Mouse (Mus musculus) neural tube, embryonic 15.5 days (tissue): ENCODE results near the gene Ncor1. TPM values are rescaled to one million over a fixed set of nuclear protein-coding genes. Genes with fewer than 3 reads are reported as not detected.

Source experiments
- ATAC-seq: fragments of 200-750 bp; cut with Nextera tagmentation; 2 replicates; pipeline ENCODE4 v1.8.0; 2017; ENCODE audit warnings: mild to moderate bottlenecking, moderate TSS enrichment, moderate library complexity; ENCODE audit not compliant: low FRiP score
- H3K27ac ChIP-seq: fragments of 300-500 bp; sonication (generic); replicated peaks from 2 replicates; pipeline ENCODE4 v1.5.1; 2015; ENCODE audit warnings: mild to moderate bottlenecking, inconsistent platforms
- H3K27me3 ChIP-seq: fragments of 300-500 bp; sonication (generic); replicated peaks from 2 replicates; pipeline ENCODE4 v1.6.1; 2015; ENCODE audit warnings: inconsistent platforms
- H3K36me3 ChIP-seq: fragments of 300-500 bp; sonication (generic); 2 replicates; pipeline ENCODE4 v1.6.1; 2015; ENCODE audit warnings: inconsistent platforms
- H3K4me1 ChIP-seq: fragments of 300-500 bp; sonication (generic); 2 replicates; pipeline ENCODE4 v1.6.1; 2015; ENCODE audit warnings: inconsistent platforms
- H3K4me2 ChIP-seq: fragments of 300-500 bp; sonication (generic); 2 replicates; pipeline ENCODE4 v1.6.1; 2015; ENCODE audit warnings: inconsistent platforms, mild to moderate bottlenecking, moderate library complexity
- H3K4me3 ChIP-seq: fragments of 300-500 bp; sonication (generic); replicated peaks from 2 replicates; pipeline ENCODE4 v1.5.1; 2015; ENCODE audit warnings: mild to moderate bottlenecking, inconsistent platforms
- H3K9ac ChIP-seq: fragments of 300-500 bp; sonication (generic); replicated peaks from 2 replicates; pipeline ENCODE4 v1.6.1; 2015; ENCODE audit warnings: mild to moderate bottlenecking, inconsistent platforms
- H3K9me3 ChIP-seq: fragments of 300-500 bp; sonication (generic); replicated peaks from 2 replicates; pipeline ENCODE4 v1.6.1; 2016; ENCODE audit warnings: inconsistent platforms
- WGBS: fragments of 180-500 bp; shearing (Covaris S2); methylation state at CpG from one replicate; pipeline ENCODE4 v1.1.7; 2015; ENCODE audit warnings: mixed read lengths; 5-methylcytosine and 5-hydroxymethylcytosine counted together
- polyA plus RNA-seq: library from polyadenylated mRNA; unstranded; fragments of >200 nt; fragmentation: Nextera tagmentation; extraction: Ambion mirVana; gene quantifications from 2 replicates; pipeline ENCODE4 v1.2.1, GENCODE M21; 2015

Gene Ncor1
- 170 and 174 TPM in 2 replicates for polyA plus RNA-seq

- H3K27me3 ChIP-seq = no peaks in the 10 kb centered on the region
- H3K36me3 ChIP-seq = no peaks in the 10 kb centered on the region
- H3K4me1 ChIP-seq = peaks cover 25% of the 10 kb centered on the region
- H3K4me3 ChIP-seq = peak within 1 kb of the TSS; percentile 94
- peak within 1 kb of the TSS; percentile 95 for H3K4me2 ChIP-seq
- peak; percentile 64 for ATAC-seq
- H3K27ac ChIP-seq = peak within 1 kb of the TSS; percentile 98
- H3K9me3 ChIP-seq = no peaks in the 10 kb centered on the region
- H3K9ac ChIP-seq = peak within 1 kb of the TSS; percentile 98
- WGBS = under 1% methylated on average over 33 of the region's 33 CpGs
These were observed at the start of gene Ncor1, which contains the start of gene Pigl for GRCm38 (mm10) chr11:62458276-62458724. Ncor1 (minus strand) TSS chr11:62458541. Pigl (plus strand) TSS chr11:62458460.

- H3K36me3 ChIP-seq = no peaks in the 10 kb centered on the region; the same call in 1 of the 2 replicates
- no peak overlapping the region for H3K9ac ChIP-seq
- 78% methylated on average over 4 of the region's 4 CpGs for WGBS
- H3K9me3 ChIP-seq = no peaks in the 10 kb centered on the region
- no peaks in the 10 kb centered on the region for H3K27me3 ChIP-seq
- H3K27ac ChIP-seq = no peak overlapping the region
- H3K4me2 ChIP-seq = no peak overlapping the region
- no peak overlapping the region for H3K4me3 ChIP-seq
- no peaks in the 10 kb centered on the region for H3K4me1 ChIP-seq
- no peak for ATAC-seq
These were observed 49.3 kb upstream of the Ncor1 start for GRCm38 (mm10) chr11:62507683-62508082.

GRCm38 (mm10) chr11:62500529-62500928, 42.2 kb upstream of the Ncor1 start:
- no peak for ATAC-seq
- Histone ChIP-seq H3K9me3 (no peaks in the 10 kb centered on the region), H3K9ac (no peak overlapping the region), H3K36me3 (no peaks in the 10 kb centered on the region), H3K27ac (no peak overlapping the region), H3K4me2 (no peak overlapping the region), H3K4me1 (no peaks in the 10 kb centered on the region), H3K27me3 (no peaks in the 10 kb centered on the region), H3K4me3 (no peak overlapping the region)
- 90% methylated on average over 2 of the region's 2 CpGs for WGBS

- no peak overlapping the region for H3K9ac ChIP-seq
- no peak for ATAC-seq
- peaks cover 7% of the 10 kb centered on the region; the same call in 1 of the 2 replicates for H3K4me1 ChIP-seq
- H3K36me3 ChIP-seq = no peaks in the 10 kb centered on the region
- H3K4me2 ChIP-seq = no peak overlapping the region
- H3K27ac ChIP-seq = no peak overlapping the region
- no peaks in the 10 kb centered on the region for H3K27me3 ChIP-seq
- no peak overlapping the region for H3K4me3 ChIP-seq
- WGBS = 90% methylated on average over 2 of the region's 2 CpGs
- no peaks in the 10 kb centered on the region for H3K9me3 ChIP-seq
These were observed 40.5 kb upstream of the Ncor1 start for GRCm38 (mm10) chr11:62498802-62499201.

- Histone ChIP-seq H3K36me3 (no peaks in the 10 kb centered on the region), H3K27ac (no peak overlapping the region), H3K4me1 (peaks cover 7% of the 10 kb centered on the region; the same call in 1 of the 2 replicates), H3K4me3 (no peak overlapping the region), H3K9me3 (no peaks in the 10 kb centered on the region), H3K9ac (no peak overlapping the region), H3K4me2 (no peak overlapping the region), H3K27me3 (no peaks in the 10 kb centered on the region)
- 38% methylated on average over 3 of the region's 3 CpGs for WGBS
- no peak for ATAC-seq
These were observed 38.8 kb upstream of the Ncor1 start for GRCm38 (mm10) chr11:62497181-62497580.

GRCm38 (mm10) chr11:62496151-62496715, 37.9 kb upstream of the Ncor1 start:
- ATAC-seq = no peak
- WGBS = 67% methylated on average over 5 of the region's 5 CpGs
- H3K4me3 ChIP-seq = no peak overlapping the region
- no peaks in the 10 kb centered on the region for H3K9me3 ChIP-seq
- H3K4me2 ChIP-seq = no peak overlapping the region
- no peaks in the 10 kb centered on the region for H3K36me3 ChIP-seq
- H3K4me1 ChIP-seq = peaks cover 7% of the 10 kb centered on the region; the same call in 1 of the 2 replicates
- no peak overlapping the region for H3K9ac ChIP-seq
- no peaks in the 10 kb centered on the region for H3K27me3 ChIP-seq
- H3K27ac ChIP-seq = no peak overlapping the region

- H3K27me3 ChIP-seq = no peaks in the 10 kb centered on the region
- H3K9me3 ChIP-seq = no peaks in the 10 kb centered on the region
- H3K4me3 ChIP-seq = no peak overlapping the region
- no peak overlapping the region for H3K9ac ChIP-seq
- no peak overlapping the region for H3K4me2 ChIP-seq
- 32% methylated on average over 7 of the region's 10 CpGs for WGBS
- H3K36me3 ChIP-seq = no peaks in the 10 kb centered on the region
- H3K4me1 ChIP-seq = peaks cover 7% of the 10 kb centered on the region; the same call in 1 of the 2 replicates
- H3K27ac ChIP-seq = no peak overlapping the region
- no peak for ATAC-seq
These were observed 37.0 kb upstream of the Ncor1 start for GRCm38 (mm10) chr11:62495276-62495801.

- peaks cover 7% of the 10 kb centered on the region; the same call in 1 of the 2 replicates for H3K4me1 ChIP-seq
These were observed 36.5 kb upstream of the Ncor1 start for GRCm38 (mm10) chr11:62494754-62495275.

GRCm38 (mm10) chr11:62493701-62494100, 35.4 kb upstream of the Ncor1 start:
- no peak overlapping the region for H3K4me3 ChIP-seq
- no peaks in the 10 kb centered on the region for H3K27me3 ChIP-seq
- no peak overlapping the region for H3K4me2 ChIP-seq
- no peak overlapping the region for H3K9ac ChIP-seq
- no peak overlapping the region for H3K27ac ChIP-seq
- WGBS = 96% methylated on average over 6 of the region's 6 CpGs
- H3K9me3 ChIP-seq = no peaks in the 10 kb centered on the region
- ATAC-seq = no peak
- H3K36me3 ChIP-seq = no peaks in the 10 kb centered on the region
- peaks cover 7% of the 10 kb centered on the region; the same call in 1 of the 2 replicates for H3K4me1 ChIP-seq

More at GRCm38 (mm10) chr11:62494754-62495275, 36.5 kb upstream of the Ncor1 start:
- Histone ChIP-seq H3K36me3 (no peaks in the 10 kb centered on the region), H3K9ac (no peak overlapping the region), H3K27ac (no peak overlapping the region), H3K4me2 (no peak overlapping the region), H3K9me3 (no peaks in the 10 kb centered on the region), H3K27me3 (no peaks in the 10 kb centered on the region), H3K4me3 (no peak overlapping the region)
- WGBS = 5% methylated on average over 6 of the region's 6 CpGs
- no peak for ATAC-seq

- no peak for ATAC-seq
- no peak overlapping the region for H3K4me3 ChIP-seq
- 95% methylated on average over 10 of the region's 10 CpGs for WGBS
- no peak overlapping the region for H3K27ac ChIP-seq
- H3K36me3 ChIP-seq = no peaks in the 10 kb centered on the region
- no peaks in the 10 kb centered on the region for H3K4me1 ChIP-seq
- no peaks in the 10 kb centered on the region for H3K27me3 ChIP-seq
- no peak overlapping the region for H3K9ac ChIP-seq
- H3K4me2 ChIP-seq = no peak overlapping the region
- no peaks in the 10 kb centered on the region for H3K9me3 ChIP-seq
These were observed 29.4 kb upstream of the Ncor1 start for GRCm38 (mm10) chr11:62487540-62488350.

- Histone ChIP-seq H3K4me1 (no peaks in the 10 kb centered on the region), H3K9ac (no peak overlapping the region), H3K4me3 (no peak overlapping the region), H3K27me3 (no peaks in the 10 kb centered on the region), H3K36me3 (no peaks in the 10 kb centered on the region), H3K9me3 (no peaks in the 10 kb centered on the region), H3K27ac (no peak overlapping the region), H3K4me2 (no peak overlapping the region)
- no peak for ATAC-seq
- 93% methylated on average over 1 of the region's 1 CpGs for WGBS
These were observed 28.6 kb upstream of the Ncor1 start for GRCm38 (mm10) chr11:62486949-62487348.
